Mouse (Mus musculus): Measurements from ENCODE around the gene Samd4b.

GRCm38 (mm10) chr7:28378769-28379651 is 218.9 kb downstream of the Samd4b start:
- TF ChIP-seq GATA1 (IDR thresholded peaks at IDR 0.05; ENCODE audit: low read length) (no peak), TAL1 (IDR thresholded peaks at IDR 0.05; ENCODE audit: low read length) (no peak)
